Mouse (Mus musculus) urinary bladder, postnatal 25 days (tissue): ENCODE data around the gene Calhm6.

Experiments used
- DNase-seq: peaks from one replicate; pipeline ENCODE4 v3.0.0; 2022; ENCODE audit warnings: low spot score

Calhm6 gene

GRCm38 (mm10) chr10:34096418-34096883, 31.3 kb downstream of the Calhm6 start, which contains the start of gene Calhm5:
Gene Calhm5, minus strand, starts transcription at chr10:34096519.
- peak; percentile 19 for DNase-seq

- DNase-seq = no peak
Observed at GRCm38 (mm10) chr10:34095964-34096363, 31.8 kb downstream of the Calhm6 start.

- DNase-seq = no peak
Observed at GRCm38 (mm10) chr10:34095147-34095546, 32.6 kb downstream of the Calhm6 start.

- DNase-seq = no peak
Observed at GRCm38 (mm10) chr10:34091888-34092287, 35.9 kb downstream of the Calhm6 start.

GRCm38 (mm10) chr10:34090481-34090880, 37.3 kb downstream of the Calhm6 start:
- no peak for DNase-seq

GRCm38 (mm10) chr10:34089517-34089916, 38.3 kb downstream of the Calhm6 start:
- no peak for DNase-seq

GRCm38 (mm10) chr10:34088515-34088914, 39.3 kb downstream of the Calhm6 start:
- no peak for DNase-seq

GRCm38 (mm10) chr10:34086514-34086913, 41.3 kb downstream of the Calhm6 start:
- DNase-seq = no peak
